Mouse (Mus musculus): ENCODE results near the gene AC109138.7.

GRCm38 (mm10) chr19:4244775-4245174 is 30.6 kb downstream of the AC109138.7 start:
- TF ChIP-seq E2F4 (IDR thresholded peaks at IDR 0.05; ENCODE audit: insufficient read depth) (no peak), TCF12 (IDR thresholded peaks at IDR 0.05; ENCODE audit: insufficient read depth, poor library complexity, severe bottlenecking) (no peak), POLR2A (IDR thresholded peaks at IDR 0.05; ENCODE audit: insufficient read length, low read depth) (no peak), MAX (IDR thresholded peaks at IDR 0.05; ENCODE audit: low read depth) (no peak), MYOG (IDR thresholded peaks at IDR 0.05; ENCODE audit: control insufficient read depth in 1 of 3, insufficient read depth in 1 of 3, insufficient read length in 2 of 3, low read depth in 2 of 3) (no peak), POLR2AphosphoS2 (IDR thresholded peaks at IDR 0.05; ENCODE audit: insufficient read length, low read depth) (no peak), MYOD1 (IDR thresholded peaks at IDR 0.05; ENCODE audit: control insufficient read depth in 1 of 3, insufficient read length in 2 of 3, low read depth in 2 of 3) (no peak), TCF3 (IDR thresholded peaks at IDR 0.05; ENCODE audit: insufficient read length, low read depth) (no peak)
